Mouse (Mus musculus) central nervous system, embryonic 18 days (tissue): ENCODE measurements around the gene Coq10a. TPM values are rescaled to one million over a fixed set of nuclear protein-coding genes. Genes with fewer than 3 reads are reported as not detected.

Source experiments
- polyA plus RNA-seq: library from polyadenylated mRNA; depleted of rRNA; stranded (reverse); fragments of >200 nt; gene quantifications from 2 replicates; pipeline ENCODE4 v1.2.3, GENCODE M21; 2012; rRNA removed

The Coq10a gene
- 86.2 and 87.5 TPM in 2 replicates for polyA plus RNA-seq

DNA sequence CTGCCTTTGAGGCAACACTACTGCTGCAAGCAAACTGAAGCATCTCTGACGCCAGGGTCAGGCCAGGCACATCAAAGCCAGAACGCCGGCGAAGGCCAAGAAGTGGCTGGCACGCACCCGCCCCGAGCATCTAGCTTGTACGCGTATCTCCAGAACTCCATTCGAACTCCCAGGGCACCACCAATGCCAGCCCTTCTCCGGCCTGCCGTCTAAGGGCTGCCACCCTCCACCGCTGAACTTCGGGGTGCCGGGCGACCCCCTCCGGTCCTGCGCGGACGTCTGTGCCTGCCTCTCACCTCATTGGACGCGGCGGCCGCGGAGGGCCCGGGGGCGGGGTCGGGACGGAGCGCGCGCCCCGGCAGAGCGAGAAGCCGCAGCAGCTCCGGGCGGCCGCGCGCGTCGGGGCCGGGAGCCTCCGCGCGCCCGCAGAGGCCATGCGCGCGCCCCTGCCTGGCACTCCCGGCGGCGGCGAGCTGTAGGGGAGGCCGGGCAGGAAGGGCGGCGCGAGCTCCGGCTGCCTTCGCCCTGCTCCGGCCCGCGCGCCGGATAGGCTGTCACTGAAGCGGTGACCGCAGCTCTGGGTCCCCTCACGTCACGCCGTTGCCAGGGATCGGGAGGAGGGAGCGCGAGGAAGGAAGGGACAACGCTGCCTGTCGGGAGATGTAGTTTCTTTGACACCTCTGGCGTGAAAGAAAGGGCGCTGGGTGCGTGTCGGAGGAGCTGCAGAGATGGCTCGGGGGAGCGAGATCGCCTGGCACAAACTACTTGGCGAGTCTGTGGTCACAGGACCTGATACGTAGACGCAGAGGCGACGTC lies at the start of gene Coq10a:
Gene Coq10a, minus strand, starts transcription at position 596 of the 816 bp plus-strand sequence.

DNA sequence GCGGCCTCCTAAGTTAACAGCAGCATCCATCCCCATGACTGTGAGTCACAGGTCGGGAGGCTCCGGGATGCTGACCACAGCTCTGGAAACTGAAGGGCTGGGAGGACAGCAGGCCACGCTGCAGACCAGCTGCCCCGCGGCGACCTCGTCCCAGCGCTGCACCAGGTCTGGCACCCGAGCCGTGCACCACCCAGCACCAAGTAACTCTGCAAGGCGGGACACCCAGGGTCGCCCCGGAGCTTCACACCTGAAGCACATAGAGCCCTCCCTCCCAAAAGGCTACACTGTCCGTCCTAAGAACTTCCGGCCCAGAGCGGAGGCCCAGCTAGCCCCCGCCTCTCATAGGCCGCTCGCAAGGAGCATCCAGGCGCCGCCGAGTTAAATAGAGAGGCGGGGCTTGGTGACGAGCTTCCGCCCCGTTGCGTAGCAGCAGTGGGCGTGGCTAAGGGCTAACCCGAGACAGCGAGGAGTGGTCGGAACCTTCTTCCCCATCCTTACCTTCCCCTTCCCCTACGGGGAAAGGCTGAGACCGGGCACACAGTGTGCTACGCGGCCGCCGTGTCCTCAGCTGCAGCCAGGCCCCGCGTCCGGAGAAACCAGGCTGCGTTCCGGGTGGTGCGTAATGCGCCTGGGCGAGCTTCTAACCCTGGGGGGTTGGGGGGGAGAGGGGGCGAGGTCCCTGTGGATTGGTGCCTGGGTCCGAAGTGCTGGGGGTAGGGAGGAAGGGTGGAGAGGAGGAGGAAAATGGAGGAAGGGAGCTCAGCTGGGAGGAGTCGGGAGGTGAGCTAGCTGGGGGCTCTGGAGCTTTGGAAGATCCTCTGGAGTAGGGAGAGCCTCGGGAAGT lies 42.6 kb upstream of the Coq10a start, which contains the start of the genes Nabp2 and Rnf41:
Gene Nabp2, minus strand, starts transcription at position 282 of the 844 bp plus-strand sequence.
Gene Rnf41, plus strand, starts transcription at position 447 of the 844 bp plus-strand sequence.

GRCm38 (mm10) chr10:128401056-128401455 lies 32.3 kb upstream of the Coq10a start, which contains the start of gene Slc39a5:
Gene Slc39a5 (minus strand): TSS chr10:128401229.

GRCm38 (mm10) chr10:128376455-128377211 lies 7.8 kb upstream of the Coq10a start, which contains the start of gene Ankrd52:
Gene Ankrd52 (plus strand): TSS chr10:128377115.

DNA sequence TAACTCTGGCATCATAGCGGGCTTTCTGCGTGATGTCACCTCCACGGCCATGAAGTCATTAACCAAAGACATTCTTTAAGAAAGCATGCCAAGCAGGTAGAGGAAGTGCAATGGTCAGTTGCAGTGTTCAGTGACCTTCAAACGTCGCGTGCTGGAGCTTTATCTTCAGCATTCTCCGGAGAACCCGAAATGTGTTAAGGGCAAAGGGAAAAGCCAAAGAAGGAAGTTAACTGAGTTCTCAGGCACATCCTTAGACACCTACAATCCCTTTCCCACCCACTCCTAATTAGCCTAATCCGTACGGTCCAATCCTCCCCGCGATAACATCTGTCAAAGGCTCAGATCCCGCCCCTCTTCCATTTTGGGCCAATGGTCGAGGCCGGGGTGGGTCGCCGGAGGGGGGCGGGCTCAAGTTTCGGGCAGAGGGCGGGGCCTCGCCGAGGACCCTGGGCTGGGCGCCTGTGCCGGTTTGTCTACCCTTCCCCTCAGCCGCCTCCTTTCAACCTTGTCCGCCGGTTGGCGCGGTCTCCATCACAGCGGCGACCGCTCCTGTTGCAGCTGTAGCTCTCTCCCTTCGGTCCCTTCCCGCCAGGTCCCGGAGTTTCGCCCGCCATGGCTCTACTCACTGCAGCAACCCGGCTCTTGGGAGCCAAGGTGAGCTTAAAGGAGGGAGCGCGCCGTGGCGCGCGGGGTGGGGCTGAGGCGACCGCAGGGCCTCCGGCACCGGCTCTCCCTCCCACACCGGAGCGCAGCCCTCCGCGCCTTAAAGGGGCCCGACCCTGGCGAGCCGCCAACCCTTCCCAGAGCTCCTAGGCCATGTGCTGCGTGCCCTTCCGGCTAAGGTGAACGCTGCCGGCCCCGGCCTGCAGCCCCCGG lies 31.3 kb downstream of the Coq10a start, which contains the start of gene Cs:
Gene Cs, plus strand, starts transcription at position 429 of the 876 bp plus-strand sequence.

DNA sequence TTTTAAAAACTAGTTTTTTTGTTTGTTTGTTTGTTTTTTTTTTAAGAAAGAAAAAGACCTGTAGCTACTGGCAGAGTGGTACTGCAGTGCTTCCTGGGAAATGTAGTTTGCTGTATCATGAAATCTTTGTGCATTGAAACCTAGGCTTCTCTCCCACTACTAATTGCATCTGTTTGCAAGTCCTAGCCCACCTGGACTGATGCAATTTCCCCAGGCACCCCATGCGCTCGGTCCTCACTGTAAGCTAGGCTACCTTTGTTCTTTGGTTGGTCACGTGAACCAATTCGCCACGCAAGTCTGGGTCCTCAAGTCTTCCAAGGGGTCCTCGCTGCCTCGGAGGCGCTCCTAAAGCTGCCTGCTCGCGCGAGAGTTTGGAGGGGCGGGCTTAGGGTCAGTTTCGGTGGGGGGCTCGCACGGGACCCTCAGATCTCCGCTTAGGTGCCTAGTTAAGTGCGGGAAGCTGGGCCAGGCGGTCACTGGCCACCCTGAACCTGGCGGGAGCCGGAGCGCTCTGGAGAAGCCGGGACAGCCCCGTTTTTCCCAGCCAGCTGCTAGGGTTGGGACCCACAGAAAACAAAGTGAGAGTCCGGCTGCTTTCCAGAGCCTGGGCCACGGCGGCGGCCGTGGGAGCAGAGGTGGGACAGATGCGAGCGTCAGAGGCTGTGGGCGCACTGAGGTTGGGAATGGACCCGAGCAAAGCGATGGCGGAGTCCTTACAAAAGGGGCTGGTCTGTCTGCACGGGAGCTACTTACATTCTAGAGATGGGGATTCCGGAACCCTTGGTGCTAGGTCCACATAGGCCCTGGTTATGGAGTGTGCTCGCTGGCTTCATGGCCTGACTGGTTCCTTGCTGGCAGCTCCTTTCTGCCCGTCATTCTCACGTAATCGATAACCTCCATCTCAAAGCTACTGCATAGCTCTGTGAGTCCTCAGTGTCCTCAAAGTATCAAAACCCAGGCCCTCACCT lies 46.4 kb downstream of the Coq10a start, which contains the start of gene Cnpy2:
Gene Cnpy2, plus strand, starts transcription at position 319 of the 968 bp plus-strand sequence.

Other genes starting within 250 kb of the Coq10a start
- 15.2 and 16.2 TPM in 2 replicates for gene Rbms2, start 188.7 kb downstream of the Coq10a start, polyA plus RNA-seq
- gene Gls2, start 174.5 kb downstream of the Coq10a start, polyA plus RNA-seq: 4.4 and 4.9 TPM in 2 replicates
- gene Spryd4, start 157.2 kb downstream of the Coq10a start, polyA plus RNA-seq: 13.7 and 13.9 TPM in 2 replicates
- gene Mip, start 143.2 kb downstream of the Coq10a start, polyA plus RNA-seq: 0.05 and 0.11 TPM in 2 replicates
- 8.5 and 8.8 TPM in 2 replicates for gene Timeless, start 136.9 kb downstream of the Coq10a start, polyA plus RNA-seq
- 0.12 TPM in 2 replicates for gene Apon, start 114.9 kb downstream of the Coq10a start, polyA plus RNA-seq
- gene Apof, start 100.3 kb downstream of the Coq10a start, polyA plus RNA-seq: 0.12 and 0.17 TPM in 2 replicates
- 33.4 and 33.7 TPM in 2 replicates for gene Stat2, start 98.4 kb downstream of the Coq10a start, polyA plus RNA-seq
- gene Il23a, start 70.2 kb downstream of the Coq10a start, polyA plus RNA-seq: 0.12 and 0.13 TPM in 2 replicates
- gene Pan2, start 65.7 kb downstream of the Coq10a start, polyA plus RNA-seq: 30.4 and 30.5 TPM in 2 replicates
- gene Cnpy2, start 46.5 kb downstream of the Coq10a start, polyA plus RNA-seq: 88.9 and 96.2 TPM in 2 replicates
- 197 and 201 TPM in 2 replicates for gene Cs, start 31.3 kb downstream of the Coq10a start, polyA plus RNA-seq
- 41.2 and 46.4 TPM in 2 replicates for gene Ankrd52, start 8.1 kb upstream of the Coq10a start, polyA plus RNA-seq
- gene Slc39a5, start 32.2 kb upstream of the Coq10a start, polyA plus RNA-seq: 0.53 and 0.54 TPM in 2 replicates
- 95.9 and 102 TPM in 2 replicates for gene Nabp2, start 42.5 kb upstream of the Coq10a start, polyA plus RNA-seq
- gene Rnf41, start 42.7 kb upstream of the Coq10a start, polyA plus RNA-seq: 84.4 and 89.6 TPM in 2 replicates
- 299 and 327 TPM in 2 replicates for gene Smarcc2, start 90.3 kb upstream of the Coq10a start, polyA plus RNA-seq
- gene Myl6, start 125.1 kb upstream of the Coq10a start, polyA plus RNA-seq: 1,229 and 1,412 TPM in 2 replicates
- 50.3 and 54.8 TPM in 2 replicates for gene Myl6b, start 129.7 kb upstream of the Coq10a start, polyA plus RNA-seq
- 12.2 and 13.9 TPM in 2 replicates for gene Esyt1, start 156.9 kb upstream of the Coq10a start, polyA plus RNA-seq
- gene Zc3h10, start 178.8 kb upstream of the Coq10a start, polyA plus RNA-seq: 16.5 and 17.2 TPM in 2 replicates
- gene Rpl41, start 180.3 kb upstream of the Coq10a start, polyA plus RNA-seq: 2,248 and 2,668 TPM in 2 replicates
- 131 and 136 TPM in 2 replicates for gene Pa2g4, start 197.0 kb upstream of the Coq10a start, polyA plus RNA-seq
- 1.5 and 1.7 TPM in 2 replicates for gene Erbb3, start 220.7 kb upstream of the Coq10a start, polyA plus RNA-seq